Mouse (Mus musculus) liver, embryonic 14.5 days (tissue): ENCODE data around the gene Marveld1.

Source experiments
- CTCF ChIP-seq: IDR thresholded peaks from 2 replicates; pipeline ENCODE4 v1.5.1; 2016; ENCODE audit warnings: antibody characterized with exemption, low read depth, control low read depth
- EP300 ChIP-seq: IDR thresholded peaks from 2 replicates; pipeline ENCODE4 v1.6.1; 2016; ENCODE audit warnings: antibody characterized with exemption, low read depth

DNA sequence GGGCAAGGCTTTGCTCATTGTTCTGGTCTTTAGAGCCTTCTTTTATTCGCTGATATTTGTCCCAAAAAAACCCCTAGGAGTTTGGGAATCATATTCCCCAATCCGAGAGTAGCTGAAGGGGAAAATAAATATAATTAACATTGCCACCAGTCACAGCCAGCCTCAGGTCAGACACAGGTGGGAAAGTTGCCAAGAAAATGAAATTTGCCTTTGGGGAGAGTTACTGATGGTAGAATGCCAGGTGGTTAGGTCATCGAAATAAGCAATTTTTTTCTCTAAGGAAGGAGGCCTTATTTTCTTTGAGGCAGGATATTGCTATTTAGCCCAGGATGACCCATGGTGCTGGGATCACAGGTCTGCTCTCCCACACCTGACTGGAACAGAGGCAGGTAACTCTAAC lies 19.6 kb downstream of the Marveld1 start:
- TF ChIP-seq CTCF: no peak
- no peak for TF ChIP-seq EP300
